Mouse (Mus musculus): ENCODE data around the gene Fgfbp3.
"Not testable (repeated sequence)": the region's sequence is repeated elsewhere in the genome, so short reads cannot be mapped to it uniquely, and the experiment has no call there.

Gene Fgfbp3

DNA sequence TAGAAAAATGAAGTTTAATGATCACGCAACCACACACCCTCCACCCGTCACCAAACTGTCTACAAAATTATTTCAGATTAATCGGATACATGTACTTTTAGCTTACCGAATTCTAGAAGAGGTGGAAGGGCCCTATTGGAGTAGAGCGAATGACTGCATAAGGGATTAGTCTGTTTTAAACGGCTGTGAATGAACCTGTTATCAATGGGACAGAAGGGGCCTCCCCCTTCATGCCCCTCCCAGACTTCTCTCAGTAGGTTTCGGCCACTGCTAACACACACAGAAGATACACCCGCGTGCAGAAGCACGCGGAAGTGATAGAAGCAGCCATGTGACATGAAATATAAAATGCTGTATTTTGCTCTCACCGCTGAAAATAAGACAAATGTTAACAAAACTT, at the start of gene Fgfbp3:
Gene Fgfbp3, minus strand, starts transcription at position 150 of the 400 bp plus-strand sequence.
- peak; percentile 65 for DNase-seq (ENCODE audit: low read depth, low spot score)

DNA sequence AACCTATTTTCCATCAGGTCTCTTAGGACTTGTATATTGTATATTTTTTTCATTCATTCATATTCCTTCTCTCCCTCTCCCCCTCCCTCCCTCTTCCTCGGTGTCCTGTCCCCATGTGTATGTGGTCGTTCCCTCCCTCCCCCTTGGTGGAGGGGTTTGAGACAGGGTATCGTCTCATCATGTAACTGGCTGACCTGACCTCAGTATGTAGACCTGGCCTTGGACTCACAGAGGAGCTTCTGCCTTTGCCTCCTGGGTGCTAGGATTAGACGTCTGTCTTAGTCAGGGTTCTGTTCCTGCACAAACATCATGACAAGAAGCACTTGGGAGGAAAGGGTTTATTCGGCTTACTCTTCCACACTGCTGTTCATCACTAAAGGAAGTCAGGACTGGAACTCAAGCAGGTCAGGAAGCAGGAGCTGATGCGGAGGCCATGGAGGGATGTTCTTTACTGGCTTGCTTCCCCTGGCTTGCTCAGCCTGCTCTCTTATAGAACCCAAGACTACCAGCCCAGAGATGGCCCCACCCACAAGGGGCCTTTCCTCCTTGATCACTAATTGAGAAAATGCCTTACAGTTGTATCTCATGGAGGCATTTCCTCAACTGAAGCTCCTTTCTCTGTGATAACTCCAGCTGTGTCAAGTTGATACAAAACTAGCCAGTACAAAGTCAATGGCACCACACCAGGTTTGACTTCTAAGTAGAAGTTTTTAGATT, 43.3 kb upstream of the Fgfbp3 start:
- not testable (repeated sequence) for DNase-seq (ENCODE audit: low read depth, low spot score)

DNA sequence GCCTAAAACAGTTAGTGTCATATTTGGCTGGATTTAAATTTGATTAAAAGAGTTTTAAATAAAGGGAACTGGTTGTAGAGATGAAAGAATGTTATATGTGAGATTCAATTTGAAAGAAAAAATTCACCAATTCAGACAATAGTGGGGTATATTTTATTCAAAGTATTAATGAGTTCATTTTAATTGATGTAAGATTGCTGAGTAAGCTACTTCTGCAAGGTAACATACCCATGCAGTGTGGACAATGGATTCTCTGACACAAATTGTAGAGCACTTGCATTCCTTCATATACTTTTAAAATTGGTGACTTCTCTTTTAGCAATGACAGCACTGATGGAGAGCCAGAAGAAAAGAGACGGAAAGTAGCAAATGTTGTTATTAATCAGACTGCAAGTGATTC, 41.9 kb upstream of the Fgfbp3 start:
- no peak for DNase-seq (ENCODE audit: low read depth, low spot score)

DNA sequence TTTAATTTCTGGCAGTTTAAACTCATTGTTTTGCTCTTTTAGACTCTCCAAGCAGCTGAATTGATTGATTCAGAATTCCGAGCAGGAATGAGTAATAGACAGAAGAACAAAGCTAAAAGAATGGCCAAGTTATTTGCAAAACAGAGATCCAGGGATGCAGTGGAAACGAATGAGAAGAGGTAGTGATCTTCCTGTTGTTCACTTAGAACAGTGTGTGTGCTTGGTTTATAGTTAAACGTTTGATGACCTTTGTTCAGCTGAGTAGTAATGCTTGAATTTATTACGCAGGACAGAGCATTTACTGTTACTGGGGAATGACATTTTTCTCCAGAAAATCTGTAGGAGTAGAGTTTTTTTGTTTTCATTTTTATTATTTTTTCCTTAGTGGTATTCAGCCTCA, 38.9 kb upstream of the Fgfbp3 start:
- no peak for DNase-seq (ENCODE audit: low read depth, low spot score)

DNA sequence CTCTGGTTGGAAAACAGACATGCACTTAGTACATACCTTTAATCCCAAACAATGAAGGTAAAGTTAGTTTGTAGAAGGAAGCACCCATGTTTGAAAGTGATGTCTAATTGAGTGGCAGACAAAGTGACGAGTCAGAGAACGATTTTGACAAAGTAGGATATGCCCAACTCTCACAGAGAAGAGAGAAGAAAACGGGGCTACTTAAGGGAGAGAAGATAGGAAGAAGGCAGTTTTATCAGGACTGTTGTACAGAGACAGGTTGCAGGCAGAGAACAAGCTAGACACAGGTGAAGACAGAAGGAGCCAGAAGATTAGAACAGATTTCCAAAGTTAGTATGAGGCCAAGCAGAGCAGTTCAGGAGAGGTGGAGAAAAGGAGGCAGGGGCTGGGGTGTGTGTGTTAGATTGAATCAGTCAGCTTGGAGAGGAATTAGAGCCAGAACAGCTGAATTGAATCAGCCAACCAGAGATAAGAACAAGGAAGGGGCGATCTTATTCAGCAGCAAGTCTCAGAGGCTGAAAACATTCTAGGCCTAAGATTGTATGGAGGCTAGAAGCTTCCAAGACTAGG, 34.3 kb upstream of the Fgfbp3 start:
- no peak for DNase-seq (ENCODE audit: low read depth, low spot score)

DNA sequence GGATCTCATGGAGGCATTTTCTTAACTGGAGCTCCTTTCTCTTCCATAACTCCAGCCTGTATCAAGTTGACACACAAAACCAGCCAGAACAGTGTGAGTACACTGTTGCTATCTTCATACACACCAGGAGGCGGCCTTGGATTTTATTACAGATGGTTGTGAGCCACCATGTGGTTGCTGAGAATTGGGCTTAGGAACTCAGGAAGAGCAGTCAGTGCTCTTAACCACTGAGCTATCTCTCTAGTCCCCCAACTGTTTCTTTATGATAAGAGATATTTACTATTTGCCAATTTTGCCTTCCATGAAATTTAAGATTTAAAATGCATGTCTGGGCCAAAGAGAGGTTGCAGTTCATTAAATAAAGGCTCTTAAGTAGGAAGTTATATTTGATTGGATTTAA, 20.6 kb upstream of the Fgfbp3 start:
- peak; percentile 33 for DNase-seq (ENCODE audit: low read depth, low spot score)

DNA sequence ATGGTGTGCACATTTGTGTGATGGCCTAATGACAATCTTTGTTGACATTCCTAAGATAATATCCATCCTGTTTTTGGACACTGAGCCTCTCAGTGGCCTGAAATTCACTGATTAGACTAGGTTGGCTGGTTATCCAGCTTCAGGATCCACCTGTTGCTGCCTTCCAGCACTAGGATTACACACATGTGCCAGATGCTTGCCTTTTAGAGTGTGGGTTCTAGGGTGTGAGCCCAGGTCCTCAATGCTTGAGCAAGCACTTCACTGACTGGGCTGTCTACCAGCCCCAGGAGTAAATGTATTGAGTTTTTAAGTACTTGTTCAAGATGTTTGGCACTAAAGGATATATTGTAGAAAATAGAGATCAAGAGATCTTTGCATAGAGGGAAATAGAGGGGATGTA, 18.6 kb upstream of the Fgfbp3 start:
- DNase-seq (ENCODE audit: low read depth, low spot score) = no peak

DNA sequence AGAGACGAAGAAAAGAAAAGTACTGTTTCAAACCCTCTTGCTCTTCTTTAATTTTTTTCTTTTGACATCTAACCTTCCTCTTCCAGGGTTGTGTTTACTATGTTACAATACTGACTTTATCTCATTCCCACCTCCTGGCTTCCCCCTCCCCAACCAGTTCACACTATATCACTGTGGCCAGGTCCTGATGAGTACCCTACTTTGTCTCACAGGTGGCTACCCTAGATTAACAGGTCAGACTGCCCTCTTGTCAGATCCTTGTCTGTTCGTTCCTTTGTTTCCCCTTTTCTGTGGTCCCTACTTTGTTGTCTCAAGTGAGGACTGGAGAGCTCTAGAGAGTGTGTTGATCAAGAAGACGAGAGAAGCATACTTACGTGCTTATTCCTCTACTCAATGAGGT, 16.9 kb upstream of the Fgfbp3 start:
- DNase-seq (ENCODE audit: low read depth, low spot score) = no peak

DNA sequence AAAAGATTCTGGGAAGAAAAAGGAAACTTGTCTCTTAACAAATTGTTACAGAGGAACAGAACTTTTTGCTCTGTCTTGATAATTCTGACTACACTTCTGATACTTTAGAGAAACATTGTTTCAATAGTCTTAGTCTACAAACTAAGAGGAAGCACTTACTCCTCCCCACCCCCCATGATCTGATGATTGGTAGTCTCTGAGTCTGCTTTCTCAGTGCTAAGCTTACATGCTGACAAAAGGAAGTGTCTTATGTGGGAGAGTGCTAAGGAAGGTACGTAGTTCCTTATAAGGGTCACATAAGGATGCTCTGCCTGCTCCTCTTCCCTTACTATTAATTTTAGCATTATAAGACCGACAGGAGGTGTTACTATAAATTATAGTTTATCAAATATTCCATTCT, 13.2 kb upstream of the Fgfbp3 start:
- DNase-seq (ENCODE audit: low read depth, low spot score) = no peak

DNA sequence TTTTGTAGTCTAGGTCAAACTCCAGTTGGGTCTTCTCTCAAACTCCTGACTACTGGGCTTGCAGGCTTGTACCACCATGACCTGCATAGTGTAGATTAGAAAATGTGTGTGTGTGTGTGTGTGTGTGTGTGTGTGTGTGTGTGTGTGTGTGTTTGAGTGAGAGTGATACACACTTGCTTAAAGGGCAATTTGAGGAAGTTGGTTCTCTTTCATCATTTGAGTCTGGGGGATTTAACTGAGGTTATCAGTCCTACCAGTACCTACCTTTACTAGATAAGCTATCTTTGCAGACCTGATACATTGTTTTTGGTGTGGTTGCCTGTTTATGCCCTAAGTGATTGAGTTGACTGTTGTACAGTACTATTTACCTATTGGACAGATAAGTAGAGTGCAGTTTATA, 12.7 kb upstream of the Fgfbp3 start:
- DNase-seq (ENCODE audit: low read depth, low spot score) = no peak

DNA sequence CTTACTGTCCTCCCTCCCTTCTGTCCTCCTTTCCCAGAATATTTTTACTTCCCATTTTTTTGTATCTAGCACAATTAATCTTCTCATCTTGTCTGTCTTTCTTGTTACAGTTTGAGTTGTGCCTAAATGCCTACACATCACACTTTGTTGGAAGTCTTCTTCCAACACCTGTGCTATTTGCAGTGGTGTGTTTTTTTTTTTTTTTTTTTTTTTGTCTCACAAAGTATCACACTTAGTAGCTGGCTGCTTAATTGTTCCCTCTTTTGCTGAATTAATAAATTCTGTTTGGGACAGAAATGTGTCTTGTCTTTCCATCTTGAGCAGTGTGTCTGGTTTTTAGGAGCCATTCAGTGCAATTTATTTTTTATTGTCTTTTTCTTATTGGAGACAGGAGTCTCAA, 10.4 kb upstream of the Fgfbp3 start:
- DNase-seq (ENCODE audit: low read depth, low spot score) = no peak

DNA sequence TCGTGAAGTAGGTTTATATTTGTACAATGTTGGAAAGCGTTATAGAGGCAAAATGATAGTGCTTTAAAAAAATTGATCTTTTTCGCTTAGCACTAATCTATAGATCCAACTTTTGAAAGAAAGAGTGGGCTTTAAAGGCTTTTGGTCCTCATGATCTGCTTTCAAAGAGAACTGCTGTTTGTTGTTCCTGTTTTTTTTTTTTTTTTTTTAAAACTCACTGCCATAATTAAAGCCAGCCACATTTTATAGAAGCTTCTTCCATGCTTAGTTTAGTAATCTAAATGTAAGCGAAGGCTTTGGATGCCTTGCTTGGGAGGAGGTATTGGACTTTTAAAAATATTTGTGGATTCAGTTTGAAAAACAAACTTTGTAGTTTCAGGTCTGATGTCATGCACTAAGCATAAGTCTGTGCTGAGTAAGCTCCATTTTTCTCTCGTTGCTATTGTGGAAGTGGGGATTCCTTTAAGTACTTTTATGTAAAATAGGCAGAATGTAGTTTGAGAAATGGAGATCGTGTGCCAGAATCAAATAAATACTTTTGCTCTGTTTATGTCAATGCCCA, 8.5 kb upstream of the Fgfbp3 start:
- DNase-seq (ENCODE audit: low read depth, low spot score) = no peak

DNA sequence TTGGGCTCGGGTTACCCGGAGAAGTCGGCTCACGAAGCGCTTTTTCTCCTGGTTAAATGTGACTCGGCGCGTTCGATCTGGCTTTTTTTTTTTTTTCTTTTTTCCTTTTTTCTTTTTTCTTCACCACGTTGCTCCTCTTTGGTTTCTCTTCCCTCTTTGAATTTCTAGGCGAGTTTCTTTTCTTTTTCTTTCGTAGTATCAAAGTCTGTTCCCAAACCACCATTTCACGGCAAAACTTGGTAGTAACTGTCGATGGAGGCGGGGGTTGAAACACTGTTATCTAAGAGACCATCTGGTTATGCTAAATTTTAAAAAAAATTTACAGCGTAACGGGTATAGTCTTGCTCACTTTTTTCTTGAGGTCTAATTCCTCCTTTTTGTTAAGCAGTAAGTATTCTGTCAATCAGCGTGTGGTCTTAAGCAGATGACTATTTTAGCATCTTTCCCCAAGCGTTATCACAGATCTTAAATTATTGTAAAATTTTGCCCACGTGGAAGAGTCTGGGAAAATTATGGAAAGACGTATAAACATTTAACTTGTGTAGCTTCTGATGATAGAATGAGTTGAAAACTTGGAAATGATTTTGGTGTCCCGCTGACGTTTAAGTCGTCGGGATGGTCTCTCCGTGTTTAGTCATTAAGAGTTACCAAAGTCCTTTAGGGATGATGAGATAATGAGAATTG, 7.3 kb upstream of the Fgfbp3 start:
- DNase-seq (ENCODE audit: low read depth, low spot score) = no peak

DNA sequence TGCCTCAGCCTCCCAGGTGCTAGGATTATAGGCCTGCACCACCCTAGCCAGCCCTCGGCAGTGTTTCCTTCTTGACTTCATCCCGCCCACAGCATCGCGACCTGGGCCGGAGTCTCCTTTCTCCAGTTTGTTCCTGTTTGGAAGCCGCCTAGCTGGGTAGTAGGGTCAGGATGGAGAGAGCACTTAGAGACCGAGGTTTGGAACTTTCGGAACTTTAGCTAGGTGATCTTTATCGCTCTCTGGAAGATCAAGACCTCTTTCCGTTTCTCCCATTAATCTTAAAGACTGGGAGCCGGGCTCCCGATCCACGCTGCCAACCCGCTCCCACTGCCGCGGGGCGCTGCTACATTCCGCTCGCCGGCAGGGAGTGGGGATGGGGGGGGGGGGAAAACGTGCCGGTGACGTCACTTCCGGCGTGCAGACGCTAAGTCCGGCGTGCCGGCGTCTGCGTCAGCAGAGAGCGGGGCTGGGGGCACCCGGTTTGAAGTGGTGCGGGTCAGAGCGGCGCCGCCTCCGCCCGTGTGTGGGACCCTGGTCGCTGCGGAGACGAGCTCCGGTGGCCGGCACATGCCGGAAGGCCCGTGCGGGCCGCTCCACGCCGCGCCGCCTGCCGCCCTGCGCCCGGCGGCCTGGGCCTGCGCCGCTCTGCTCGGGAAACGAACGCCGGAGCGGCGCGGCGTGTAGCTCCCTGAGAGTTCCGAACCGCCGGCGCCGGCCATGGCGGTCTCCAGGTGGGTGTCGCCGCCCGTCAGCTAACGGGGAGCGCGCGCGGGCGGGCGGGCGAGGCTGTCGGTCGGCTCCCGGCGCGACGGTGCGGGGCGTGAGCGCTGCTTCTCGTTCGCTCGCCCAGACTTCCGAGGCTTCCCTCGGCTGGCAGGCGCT, 6.5 kb upstream of the Fgfbp3 start, which contains the start of gene Btaf1:
Gene Btaf1, plus strand, starts transcription at position 409 of the 882 bp plus-strand sequence.
- DNase-seq (ENCODE audit: low read depth, low spot score) = peak; percentile 90

DNA sequence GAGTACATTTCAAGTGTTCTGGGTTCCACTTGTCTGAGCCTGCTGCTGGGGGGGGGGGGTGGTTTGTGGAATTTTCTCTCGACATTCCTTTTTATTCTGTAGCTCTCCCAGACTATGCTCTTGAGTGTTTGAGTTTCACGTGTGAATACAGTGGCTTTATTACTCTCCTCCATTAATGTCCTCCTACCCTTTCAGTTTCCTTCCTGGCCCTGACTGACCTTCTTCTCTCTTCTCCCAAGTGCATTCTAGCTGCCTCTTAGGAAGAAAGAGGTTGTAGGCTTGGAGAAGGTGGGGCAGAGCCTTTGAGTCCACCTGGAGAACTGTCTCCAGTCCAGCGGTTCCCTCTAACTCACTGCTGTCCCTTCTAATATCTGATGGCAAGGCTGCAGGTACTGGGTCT, 3.5 kb upstream of the Fgfbp3 start:
- DNase-seq (ENCODE audit: low read depth, low spot score) = no peak

DNA sequence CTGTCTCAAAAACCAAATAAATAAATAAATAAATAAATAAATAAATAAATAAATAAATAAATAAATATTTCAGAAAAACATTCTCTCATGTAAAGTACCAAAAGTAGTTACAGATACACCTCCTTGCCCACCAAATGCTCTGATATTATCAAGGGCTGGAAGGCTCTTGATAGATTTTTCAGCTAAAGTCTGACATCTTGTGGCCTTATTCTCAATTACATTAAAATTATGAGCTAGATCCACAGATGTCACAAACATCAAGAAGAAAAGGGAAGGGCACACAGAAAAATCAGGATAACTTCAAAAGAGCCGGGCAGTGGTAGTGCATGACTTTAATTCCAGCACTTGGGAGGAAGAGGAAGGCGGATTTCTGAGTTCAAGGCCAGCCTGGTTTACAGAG, 2.6 kb upstream of the Fgfbp3 start:
- DNase-seq (ENCODE audit: low read depth, low spot score) = peak; percentile 48

DNA sequence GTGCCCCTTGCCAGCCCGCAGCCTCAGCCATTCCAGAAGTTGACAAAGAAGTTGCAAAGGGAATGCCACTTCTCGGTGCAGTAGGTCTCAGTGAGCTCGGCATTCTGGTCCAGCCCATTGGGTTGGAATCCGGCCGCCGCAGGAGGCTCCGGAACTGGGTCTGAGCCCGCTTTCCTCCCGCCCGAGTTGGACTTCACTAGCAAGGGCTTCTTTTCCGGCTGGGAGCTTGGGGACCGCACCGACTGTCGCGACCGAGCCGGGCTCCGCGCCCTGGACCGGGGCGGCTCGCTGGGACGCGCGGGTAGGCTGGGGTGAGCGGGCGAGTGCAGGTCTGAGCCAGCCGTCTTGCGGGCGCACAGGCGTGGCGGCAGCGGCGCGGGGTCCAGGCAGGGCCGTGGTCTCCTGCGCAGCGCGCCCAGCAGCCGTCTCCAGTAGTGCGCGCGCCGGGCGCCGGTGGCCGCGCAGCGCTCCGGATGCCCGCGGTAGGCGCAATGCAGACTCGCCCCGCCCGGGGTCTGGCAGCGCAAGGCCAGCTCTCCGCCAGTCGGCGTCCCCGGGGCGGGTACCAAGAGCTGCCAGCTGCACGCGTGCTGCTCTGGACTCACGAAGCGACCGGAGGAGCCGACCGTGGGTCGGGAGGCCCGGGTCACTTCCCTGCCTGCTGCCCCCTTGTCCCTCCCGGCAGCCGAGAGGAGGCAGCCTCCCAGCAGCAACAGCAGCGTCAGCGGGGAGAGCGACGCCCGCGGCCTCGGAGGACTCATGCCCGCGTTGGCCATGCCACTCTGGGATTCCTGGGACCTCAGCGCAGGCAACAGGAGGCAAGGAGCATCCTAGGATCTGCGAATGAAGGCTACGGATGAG, 744 bp downstream of the Fgfbp3 start:
- peak; percentile 77 for DNase-seq (ENCODE audit: low read depth, low spot score)

DNA sequence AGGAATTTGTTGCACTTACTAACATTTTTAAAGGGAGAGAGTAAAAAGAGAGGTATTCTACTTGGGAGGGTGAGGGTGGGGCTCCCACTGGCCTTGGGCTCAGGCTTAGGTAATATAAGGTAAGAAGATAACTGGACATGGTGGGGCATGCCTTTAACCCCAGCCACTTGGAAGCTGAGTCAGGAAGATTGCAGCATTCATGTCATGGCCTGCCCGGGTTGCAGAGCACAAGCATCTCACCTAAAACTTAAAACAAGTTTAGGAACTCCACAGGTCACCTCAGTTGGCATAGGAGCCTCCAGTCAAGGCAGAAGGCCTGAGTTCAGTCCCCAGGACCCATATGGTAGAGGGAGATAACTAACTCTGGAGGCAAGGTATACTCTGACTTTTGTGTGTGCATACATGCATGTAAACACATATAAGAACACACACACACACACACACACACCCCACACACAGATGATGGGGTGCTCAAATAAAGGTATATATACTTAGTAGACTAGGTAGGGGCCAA, 2.5 kb downstream of the Fgfbp3 start:
- DNase-seq (ENCODE audit: low read depth, low spot score) = no peak

DNA sequence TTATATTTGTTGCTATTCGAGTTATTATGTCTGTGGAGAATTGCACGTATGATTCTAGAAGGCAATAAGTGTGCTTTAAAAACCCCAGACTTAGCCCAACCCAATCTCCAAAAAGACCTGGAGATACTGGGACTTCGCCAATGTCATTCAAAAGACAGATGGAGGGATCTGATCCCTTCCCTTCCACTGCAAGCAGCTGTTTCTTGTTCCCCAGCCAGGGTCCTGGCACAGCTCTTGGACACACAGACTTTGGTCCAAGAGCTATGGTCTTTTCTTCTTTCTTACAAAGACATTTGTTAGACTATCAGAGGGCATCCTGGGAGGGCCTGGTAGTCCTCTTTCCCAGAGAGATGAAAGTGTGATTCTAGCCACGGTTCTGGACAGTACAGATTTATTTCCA, 3.2 kb downstream of the Fgfbp3 start:
- DNase-seq (ENCODE audit: low read depth, low spot score) = no peak

DNA sequence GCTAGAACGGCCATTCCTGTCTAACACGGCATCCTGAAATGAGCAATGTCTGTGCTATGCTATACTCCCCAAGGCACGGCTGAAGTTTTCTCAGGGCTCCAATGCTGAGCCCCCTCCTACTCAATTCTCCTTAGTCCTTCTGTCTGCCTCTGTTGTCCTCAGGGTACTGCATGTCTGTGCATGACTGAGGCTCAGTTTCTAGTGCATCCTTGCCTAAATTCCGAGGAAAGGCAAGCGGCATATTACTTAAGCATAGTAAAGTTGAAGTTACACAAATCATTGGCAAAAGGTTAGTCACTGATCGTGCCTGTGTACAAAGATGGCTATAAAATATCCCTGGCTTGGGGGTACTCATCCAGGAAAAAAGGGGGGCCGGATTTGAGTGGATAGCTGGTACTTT, 6.4 kb downstream of the Fgfbp3 start:
- DNase-seq (ENCODE audit: low read depth, low spot score) = no peak

Measured in R1 (cell line).